Mouse (Mus musculus) cerebellum, postnatal 25 days (tissue): ENCODE results near the gene Gm21094.
"Not testable (repeated sequence)": the region's sequence is repeated elsewhere in the genome, so short reads cannot be mapped to it uniquely, and the experiment has no call there.

Experiments
- DNase-seq, 2 experiments: peaks; one replicate each; pipeline ENCODE4 v3.0.0; 2021; ENCODE audit warnings: mixed read lengths in 2 of 2

The Gm21094 gene

GRCm38 (mm10) chrY:32620343-32620742 lies at the start of gene Gm21094:
TSS of gene Gm21094 (minus strand) at chrY:32620443.
- DNase-seq: not testable (repeated sequence)
